Mouse (Mus musculus) right cerebral cortex, adult 18-20 months (tissue): ENCODE measurements around the gene Nhej1.

ENCODE experiments used
- DNase-seq: peaks from one replicate; pipeline ENCODE4 v3.0.0; 2022; ENCODE audit warnings: mixed read lengths

Gene Nhej1

GRCm38 (mm10) chr1:74973590-74973989 is 151.4 kb downstream of the Nhej1 start:
- DNase-seq: no peak

GRCm38 (mm10) chr1:74971353-74972050 is 153.5 kb downstream of the Nhej1 start:
- DNase-seq: no peak

- DNase-seq: no peak
Observed at GRCm38 (mm10) chr1:74967962-74968580, 156.9 kb downstream of the Nhej1 start.

- DNase-seq: peak; percentile 52
Observed at GRCm38 (mm10) chr1:74964494-74965215, 160.3 kb downstream of the Nhej1 start.

- DNase-seq: no peak
Observed at GRCm38 (mm10) chr1:74962853-74963227, 162.2 kb downstream of the Nhej1 start.

- DNase-seq: no peak
Observed at GRCm38 (mm10) chr1:74962126-74962852, 162.7 kb downstream of the Nhej1 start.

GRCm38 (mm10) chr1:74961722-74962121 is 163.3 kb downstream of the Nhej1 start:
- DNase-seq: no peak

GRCm38 (mm10) chr1:74960059-74960458 is 164.9 kb downstream of the Nhej1 start:
- no peak for DNase-seq

- DNase-seq: no peak
Observed at GRCm38 (mm10) chr1:74951556-74952210, 173.3 kb downstream of the Nhej1 start, which contains the start of gene Ihh. Gene Ihh (minus strand): TSS chr1:74951672.

- DNase-seq: no peak
Observed at GRCm38 (mm10) chr1:74950576-74951490, 174.2 kb downstream of the Nhej1 start.

GRCm38 (mm10) chr1:74950066-74950465 is 174.9 kb downstream of the Nhej1 start:
- DNase-seq: no peak

GRCm38 (mm10) chr1:74949666-74950050 is 175.3 kb downstream of the Nhej1 start:
- no peak for DNase-seq

GRCm38 (mm10) chr1:74948784-74949665 is 176.0 kb downstream of the Nhej1 start:
- DNase-seq: peak; percentile 41

- no peak for DNase-seq
Observed at GRCm38 (mm10) chr1:74947986-74948670, 176.9 kb downstream of the Nhej1 start.

GRCm38 (mm10) chr1:74941651-74942360 is 183.2 kb downstream of the Nhej1 start:
- DNase-seq: no peak

- no peak for DNase-seq
Observed at GRCm38 (mm10) chr1:74939762-74940161, 185.2 kb downstream of the Nhej1 start.

GRCm38 (mm10) chr1:74936221-74936830 is 188.7 kb downstream of the Nhej1 start:
- no peak for DNase-seq

- peak; percentile 80 for DNase-seq
Observed at GRCm38 (mm10) chr1:74935402-74935801, 189.6 kb downstream of the Nhej1 start, which contains the start of gene Cfap65. Gene Cfap65 (minus strand): TSS chr1:74935599.
